Mouse (Mus musculus) forebrain, postnatal 0 days (tissue): ENCODE measurements around the gene Plcb2. TPM values are rescaled to one million over a fixed set of nuclear protein-coding genes. Genes with fewer than 3 reads are reported as not detected.
A peak's percentile ranks its signal among the peaks of the same experiment; 100 is the strongest.

Experiments
- ATAC-seq: fragments of 200-750 bp; cut with Nextera tagmentation; 2 replicates; pipeline ENCODE4 v1.8.0; 2017; ENCODE audit warnings: mild to moderate bottlenecking, moderate library complexity
- DNase-seq: peaks from one replicate; pipeline ENCODE4 v3.0.0-alpha.2; 2015
- H3K27ac ChIP-seq: fragments of 300-500 bp; sonication (generic); 2 replicates; pipeline ENCODE4 v1.5.1; 2014; ENCODE audit warnings: low read depth, mild to moderate bottlenecking, antibody characterized with exemption, low read length, moderate library complexity, mixed read lengths
- H3K27me3 ChIP-seq: fragments of 300-500 bp; sonication (generic); 2 replicates; pipeline ENCODE4 v1.6.1; 2014; ENCODE audit warnings: mild to moderate bottlenecking, low read length, mixed read lengths; ENCODE audit not compliant: insufficient read depth
- H3K36me3 ChIP-seq: fragments of 300-500 bp; sonication (generic); 2 replicates; pipeline ENCODE4 v1.6.1; 2014; ENCODE audit warnings: mild to moderate bottlenecking, moderate library complexity; ENCODE audit not compliant: insufficient read depth
- H3K4me1 ChIP-seq: fragments of 300-500 bp; sonication (generic); 2 replicates; pipeline ENCODE4 v1.6.1; 2014; ENCODE audit warnings: antibody characterized with exemption; ENCODE audit not compliant: insufficient read depth
- H3K4me2 ChIP-seq: fragments of 300-500 bp; sonication (generic); 2 replicates; pipeline ENCODE4 v1.6.1; 2014; ENCODE audit warnings: low read depth, mild to moderate bottlenecking, moderate library complexity
- H3K4me3 ChIP-seq: fragments of 300-500 bp; sonication (generic); 2 replicates; pipeline ENCODE4 v1.5.1; 2014; ENCODE audit warnings: low read depth, low read length, mixed read lengths
- H3K9ac ChIP-seq: fragments of 300-500 bp; sonication (generic); 2 replicates; pipeline ENCODE4 v1.6.1; 2014; ENCODE audit warnings: mild to moderate bottlenecking
- H3K9me3 ChIP-seq: fragments of 300-500 bp; sonication (generic); 2 replicates; pipeline ENCODE4 v1.6.1; 2016; ENCODE audit warnings: low read length
- CTCF ChIP-seq: sonication (generic); IDR thresholded peaks from 2 replicates; pipeline ENCODE4 v1.5.1; 2016; ENCODE audit warnings: antibody characterized with exemption, control low read depth, low read depth
- WGBS: fragments of 180-500 bp; shearing (Covaris S2); extraction: QIAGEN DNeasy Blood & Tissue Kit; methylation state at CpG from one replicate; pipeline ENCODE4 v1.1.7; 2014; 5-methylcytosine and 5-hydroxymethylcytosine counted together
- polyA plus RNA-seq: library from polyadenylated mRNA; unstranded; fragments of >200 nt; fragmentation: Nextera tagmentation; extraction: Ambion mirVana; gene quantifications from 2 replicates; pipeline ENCODE4 v1.2.1, GENCODE M21; 2015
- total RNA-seq: library from RNA; depleted of rRNA; stranded (reverse); fragments of >200 nt; gene quantifications from 2 replicates; pipeline ENCODE4 v1.2.3, GENCODE M21; 2014

Gene Plcb2
- total and polyA plus RNA-seq, 2 experiments from 2014 or later: 0.52 to 1.1 TPM

- Histone ChIP-seq H3K4me2 (peak overlapping the region; percentile 32; the same call in 1 of the 2 replicates), H3K9me3 (no peaks in the 10 kb centered on the region), H3K9ac (no peak overlapping the region), H3K27ac (peak overlapping the region; percentile 83), H3K36me3 (no peaks in the 10 kb centered on the region), H3K27me3 (no peaks in the 10 kb centered on the region), H3K4me3 (no peak overlapping the region), H3K4me1 (peaks cover 22% of the 10 kb centered on the region)
- WGBS: 79% methylated on average over 12 of the region's 12 CpGs
- ATAC-seq (no peak), DNase-seq (no peak)
- TF ChIP-seq CTCF: peak; percentile 41
Measured at GRCm38 (mm10) chr2:118761358-118761757, 33.1 kb upstream of the Plcb2 start.

GRCm38 (mm10) chr2:118760311-118761025, 32.2 kb upstream of the Plcb2 start:
- H3K9me3 ChIP-seq: no peaks in the 10 kb centered on the region
- H3K27me3 ChIP-seq: no peaks in the 10 kb centered on the region
- TF ChIP-seq CTCF: no peak
- DNase-seq: no peak
- no peaks in the 10 kb centered on the region for H3K36me3 ChIP-seq
- 0 out of 2 replicates have a peak overlapping the region, but pooled peaks have one; percentile 83 for H3K27ac ChIP-seq
- WGBS: 85% methylated on average over 11 of the region's 11 CpGs
- H3K4me1 ChIP-seq: peaks cover 22% of the 10 kb centered on the region
- no peak overlapping the region for H3K9ac ChIP-seq
- ATAC-seq: no peak
- H3K4me3 ChIP-seq: no peak overlapping the region
- no peak overlapping the region for H3K4me2 ChIP-seq

- Histone ChIP-seq H3K4me1 (peaks cover 22% of the 10 kb centered on the region), H3K4me3 (no peak overlapping the region), H3K36me3 (no peaks in the 10 kb centered on the region), H3K27me3 (no peaks in the 10 kb centered on the region), H3K9me3 (no peaks in the 10 kb centered on the region), H3K9ac (no peak overlapping the region), H3K4me2 (no peak overlapping the region), H3K27ac (no peak overlapping the region)
- peak; percentile 81 for DNase-seq
- WGBS: 16% methylated on average over 8 of the region's 8 CpGs
- TF ChIP-seq CTCF: peak; percentile 74
- peak; percentile 38; the same call in 1 of the 2 replicates for ATAC-seq
Measured at GRCm38 (mm10) chr2:118759828-118760227, 31.6 kb upstream of the Plcb2 start.

GRCm38 (mm10) chr2:118756103-118756502, 27.9 kb upstream of the Plcb2 start:
- H3K4me1 ChIP-seq: peaks cover 3% of the 10 kb centered on the region; the same call in 1 of the 2 replicates
- H3K27me3 ChIP-seq: no peaks in the 10 kb centered on the region
- H3K9ac ChIP-seq: no peak overlapping the region
- 84% methylated on average over 4 of the region's 4 CpGs for WGBS
- no peak for TF ChIP-seq CTCF
- H3K27ac ChIP-seq: no peak overlapping the region
- ATAC-seq (no peak), DNase-seq (no peak)
- H3K4me2 ChIP-seq: no peak overlapping the region
- no peaks in the 10 kb centered on the region for H3K9me3 ChIP-seq
- no peak overlapping the region for H3K4me3 ChIP-seq
- no peaks in the 10 kb centered on the region for H3K36me3 ChIP-seq

- 88% methylated on average over 6 of the region's 6 CpGs for WGBS
- ATAC-seq: no peak
- Histone ChIP-seq H3K9ac (no peak overlapping the region), H3K9me3 (no peaks in the 10 kb centered on the region), H3K4me2 (no peak overlapping the region), H3K4me1 (no peaks in the 10 kb centered on the region), H3K27ac (no peak overlapping the region), H3K27me3 (no peaks in the 10 kb centered on the region), H3K4me3 (no peak overlapping the region), H3K36me3 (no peaks in the 10 kb centered on the region)
- no peak for TF ChIP-seq CTCF
- DNase-seq: no peak
Measured at GRCm38 (mm10) chr2:118755407-118755806, 27.2 kb upstream of the Plcb2 start.

GRCm38 (mm10) chr2:118754143-118754542, 25.9 kb upstream of the Plcb2 start:
- Histone ChIP-seq H3K9me3 (no peaks in the 10 kb centered on the region), H3K27me3 (no peaks in the 10 kb centered on the region), H3K27ac (no peak overlapping the region), H3K36me3 (no peaks in the 10 kb centered on the region), H3K4me3 (no peak overlapping the region), H3K9ac (no peak overlapping the region), H3K4me1 (peaks cover 3% of the 10 kb centered on the region; the same call in 1 of the 2 replicates), H3K4me2 (no peak overlapping the region)
- no peak for TF ChIP-seq CTCF
- ATAC-seq: no peak
- no peak for DNase-seq
- WGBS: 93% methylated on average over 5 of the region's 5 CpGs

GRCm38 (mm10) chr2:118752792-118753108, 24.5 kb upstream of the Plcb2 start:
- 79% methylated on average over 4 of the region's 4 CpGs for WGBS
- H3K36me3 ChIP-seq: no peaks in the 10 kb centered on the region
- H3K4me1 ChIP-seq: peaks cover 8% of the 10 kb centered on the region; the same call in 1 of the 2 replicates
- no peak overlapping the region for H3K27ac ChIP-seq
- no peak overlapping the region for H3K9ac ChIP-seq
- H3K4me2 ChIP-seq: no peak overlapping the region
- H3K9me3 ChIP-seq: no peaks in the 10 kb centered on the region
- TF ChIP-seq CTCF: no peak
- DNase-seq (no peak), ATAC-seq (no peak)
- H3K4me3 ChIP-seq: no peak overlapping the region
- H3K27me3 ChIP-seq: no peaks in the 10 kb centered on the region
